Mouse (Mus musculus) kidney, postnatal 0 days (tissue): ENCODE data around the gene Trp53tg5. TPM values are rescaled to one million over a fixed set of nuclear protein-coding genes. Genes with fewer than 3 reads are reported as not detected.

Experiments used
- ATAC-seq: fragments of 200-750 bp; cut with Nextera tagmentation; replicated peaks from 2 replicates; pipeline ENCODE4 v1.8.0; 2017; ENCODE audit warnings: low read depth, moderate number of reproducible peaks, moderate TSS enrichment, moderate library complexity; ENCODE audit not compliant: low FRiP score
- DNase-seq: peaks from one replicate; pipeline ENCODE4 v3.0.0-alpha.2; 2016; ENCODE audit warnings: low spot score
- H3K27ac ChIP-seq: fragments of 300-500 bp; sonication (generic); 2 replicates; pipeline ENCODE4 v1.5.1; 2014; ENCODE audit warnings: mild to moderate bottlenecking
- H3K27me3 ChIP-seq: fragments of 300-500 bp; sonication (generic); 2 replicates; pipeline ENCODE4 v1.6.1; 2014; ENCODE audit warnings: low read length, mixed read lengths; ENCODE audit not compliant: insufficient read depth
- H3K36me3 ChIP-seq: fragments of 300-500 bp; sonication (generic); 2 replicates; pipeline ENCODE4 v1.6.1; 2014; ENCODE audit warnings: low read length, mixed read lengths; ENCODE audit not compliant: insufficient read depth
- H3K4me1 ChIP-seq: fragments of 300-500 bp; sonication (generic); replicated peaks from 2 replicates; pipeline ENCODE4 v1.6.1; 2014; ENCODE audit warnings: antibody characterized with exemption, low read length, mixed read lengths; ENCODE audit not compliant: insufficient read depth
- H3K4me2 ChIP-seq: fragments of 300-500 bp; sonication (generic); 2 replicates; pipeline ENCODE4 v1.6.1; 2014; ENCODE audit warnings: mild to moderate bottlenecking, low read length, moderate library complexity, mixed read lengths
- H3K4me3 ChIP-seq: fragments of 300-500 bp; sonication (generic); replicated peaks from 2 replicates; pipeline ENCODE4 v1.5.1; 2014; ENCODE audit warnings: low read depth, low read length
- H3K9ac ChIP-seq: fragments of 300-500 bp; sonication (generic); 2 replicates; pipeline ENCODE4 v1.6.1; 2014; ENCODE audit warnings: low read depth, low read length
- H3K9me3 ChIP-seq: fragments of 300-500 bp; sonication (generic); replicated peaks from 2 replicates; pipeline ENCODE4 v1.6.1; 2016; ENCODE audit warnings: low read length, inconsistent platforms, mixed read lengths
- CTCF ChIP-seq: IDR thresholded peaks from 2 replicates; pipeline ENCODE4 v1.5.1; 2016; ENCODE audit warnings: antibody characterized with exemption, low read depth, mild to moderate bottlenecking, moderate library complexity
- WGBS: fragments of 180-500 bp; shearing (Covaris S2); extraction: QIAGEN DNeasy Blood & Tissue Kit; methylation state at CpG from one replicate; pipeline ENCODE4 v1.1.7; 2014; 5-methylcytosine and 5-hydroxymethylcytosine counted together
- polyA plus RNA-seq: library from polyadenylated mRNA; unstranded; fragments of >200 nt; fragmentation: Nextera tagmentation; extraction: Ambion mirVana; gene quantifications from 2 replicates; pipeline ENCODE4 v1.2.1, GENCODE M21; 2015

Trp53tg5 gene
- polyA plus RNA-seq, 1 experiment from 2014 or later, result not detected

GRCm38 (mm10) chr2:164431676-164432465 is 41.7 kb downstream of the Trp53tg5 start:
- Histone ChIP-seq H3K9ac (peak overlapping the region; percentile 45; the same call in 1 of the 2 replicates), H3K27ac (peak overlapping the region; percentile 93), H3K9me3 (no peaks in the 10 kb centered on the region), H3K36me3 (peaks cover 13% of the 10 kb centered on the region; the same call in 1 of the 2 replicates), H3K27me3 (no peaks in the 10 kb centered on the region), H3K4me1 (peaks cover 62% of the 10 kb centered on the region), H3K4me3 (no peak overlapping the region), H3K4me2 (peak overlapping the region; percentile 43)
- WGBS, result 44% methylated on average over 9 of the region's 9 CpGs
- no peak for ATAC-seq
- DNase-seq, result no peak
- TF ChIP-seq CTCF, result no peak

DNA sequence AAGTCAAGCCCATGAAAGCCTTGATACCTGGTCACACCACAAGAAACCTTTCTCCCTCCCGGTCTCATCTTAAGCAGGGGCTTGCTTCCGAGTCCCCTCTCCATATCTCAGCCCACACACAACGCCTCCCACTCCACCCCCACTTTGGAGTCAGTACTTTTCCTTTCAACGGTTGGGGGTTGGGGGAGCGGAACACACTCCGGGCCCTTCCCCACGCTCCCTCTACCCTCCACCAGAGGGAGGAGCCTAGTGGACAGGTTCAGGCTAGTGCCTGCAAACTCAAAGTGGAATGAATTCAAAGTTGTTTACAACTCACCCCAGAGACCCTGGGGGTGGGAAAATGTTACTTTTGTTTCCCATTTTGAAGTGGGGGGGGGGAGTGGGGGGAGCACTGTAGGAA is 42.8 kb downstream of the Trp53tg5 start:
- 8% methylated on average over 7 of the region's 7 CpGs for WGBS
- peaks cover 52% of the 10 kb centered on the region for H3K4me1 ChIP-seq
- TF ChIP-seq CTCF, result peak; percentile 53

DNA sequence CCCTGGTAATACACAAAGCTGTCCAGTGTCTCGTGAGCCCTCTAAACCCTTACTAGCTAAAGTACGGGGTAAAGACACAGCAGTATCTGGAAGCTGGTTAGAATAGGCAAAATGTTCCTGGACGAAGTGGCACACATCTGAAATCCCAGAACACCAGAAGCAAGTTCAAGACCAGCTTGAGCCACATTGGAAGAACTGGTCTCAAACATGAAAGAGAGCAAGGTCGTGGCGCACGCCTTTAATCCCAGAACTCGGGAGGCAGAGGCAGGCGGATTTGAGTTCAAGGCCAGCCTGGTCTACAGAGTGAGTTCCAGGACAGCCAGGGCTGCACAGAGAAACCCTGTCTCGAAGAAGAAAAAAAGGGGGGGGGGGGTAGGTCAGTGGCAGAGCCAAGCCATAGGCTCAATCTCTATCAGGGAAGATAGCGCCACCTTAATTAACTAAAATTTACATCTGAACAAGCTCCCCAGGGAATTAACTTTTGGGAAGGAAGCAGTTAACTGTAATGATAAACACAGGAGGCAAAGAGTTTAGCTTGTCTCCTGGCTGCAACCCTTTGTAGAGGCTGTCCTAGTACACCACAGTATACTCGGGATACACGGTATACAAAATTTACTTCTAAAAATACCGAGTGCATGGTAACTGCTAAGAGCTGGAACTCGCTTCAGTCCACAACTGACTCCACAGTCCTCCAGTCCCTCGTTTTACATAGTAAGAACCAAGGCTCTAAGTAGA is 43.5 kb downstream of the Trp53tg5 start:
- H3K4me1 ChIP-seq, result peaks cover 45% of the 10 kb centered on the region
- H3K9ac ChIP-seq, result no peak overlapping the region
- DNase-seq (no peak), ATAC-seq (no peak)
- 57% methylated on average over 15 of the region's 15 CpGs for WGBS
- peaks cover 21% of the 10 kb centered on the region; the same call in 1 of the 2 replicates for H3K36me3 ChIP-seq
- no peak overlapping the region for H3K4me2 ChIP-seq
- H3K27ac ChIP-seq, result peak overlapping the region; percentile 93; the same call in 1 of the 2 replicates
- TF ChIP-seq CTCF, result no peak
- H3K4me3 ChIP-seq, result no peak overlapping the region
- no peaks in the 10 kb centered on the region for H3K27me3 ChIP-seq
- no peaks in the 10 kb centered on the region for H3K9me3 ChIP-seq

More for the DNA sequence above, 42.8 kb downstream of the Trp53tg5 start:
- H3K27me3 ChIP-seq, result no peaks in the 10 kb centered on the region
- peak overlapping the region; percentile 38 for H3K4me2 ChIP-seq
- H3K36me3 ChIP-seq, result peaks cover 17% of the 10 kb centered on the region; the same call in 1 of the 2 replicates
- DNase-seq (no peak), ATAC-seq (peak; percentile 56; the same call in 1 of the 2 replicates)
- no peak overlapping the region for H3K4me3 ChIP-seq
- no peaks in the 10 kb centered on the region for H3K9me3 ChIP-seq
- peak overlapping the region; percentile 93 for H3K27ac ChIP-seq
- H3K9ac ChIP-seq, result 0 out of 2 replicates have a peak overlapping the region, but pooled peaks have one; percentile 35

DNA sequence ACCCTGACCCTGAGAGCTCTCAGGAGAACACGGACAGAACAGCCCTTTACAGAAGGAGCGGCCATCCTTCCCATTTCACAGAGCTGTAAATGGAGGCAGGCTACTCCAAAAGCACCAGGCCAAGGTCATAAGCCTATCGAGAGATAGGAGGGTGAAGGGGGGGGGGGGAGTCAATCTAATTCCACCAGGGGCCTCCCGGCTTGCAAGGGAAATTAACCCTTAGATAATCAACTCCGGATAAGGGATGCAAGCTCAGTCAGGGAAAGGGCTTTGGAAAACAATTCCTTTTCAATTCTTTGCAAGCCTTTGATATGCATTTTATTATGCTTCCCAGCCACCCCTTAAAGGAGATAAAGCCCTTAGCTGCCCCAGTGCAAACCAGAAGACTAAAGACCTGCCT is 45.1 kb downstream of the Trp53tg5 start:
- H3K27me3 ChIP-seq, result no peaks in the 10 kb centered on the region
- no peak for ATAC-seq
- H3K27ac ChIP-seq, result no peak overlapping the region
- no peak for DNase-seq
- TF ChIP-seq CTCF, result no peak
- H3K36me3 ChIP-seq, result peaks cover 32% of the 10 kb centered on the region
- no peak overlapping the region for H3K4me3 ChIP-seq
- peaks cover 31% of the 10 kb centered on the region for H3K4me1 ChIP-seq
- H3K9ac ChIP-seq, result no peak overlapping the region
- WGBS, result 35% methylated on average over 5 of the region's 5 CpGs
- no peaks in the 10 kb centered on the region for H3K9me3 ChIP-seq
- no peak overlapping the region for H3K4me2 ChIP-seq

GRCm38 (mm10) chr2:164426952-164427351 is 46.6 kb downstream of the Trp53tg5 start:
- no peak for DNase-seq
- H3K4me3 ChIP-seq, result no peak overlapping the region
- no peak for ATAC-seq
- no peak overlapping the region for H3K27ac ChIP-seq
- no peak for TF ChIP-seq CTCF
- H3K9me3 ChIP-seq, result no peaks in the 10 kb centered on the region
- H3K4me2 ChIP-seq, result no peak overlapping the region
- H3K27me3 ChIP-seq, result no peaks in the 10 kb centered on the region
- H3K4me1 ChIP-seq, result peaks cover 16% of the 10 kb centered on the region
- H3K9ac ChIP-seq, result no peak overlapping the region
- whole genome bisulfite sequencing, result 63% methylated on average over 5 of the region's 5 CpGs
- peaks cover 40% of the 10 kb centered on the region for H3K36me3 ChIP-seq

GRCm38 (mm10) chr2:164426121-164426520 is 47.4 kb downstream of the Trp53tg5 start:
- Histone ChIP-seq H3K27me3 (no peaks in the 10 kb centered on the region), H3K4me2 (no peak overlapping the region), H3K9me3 (no peaks in the 10 kb centered on the region), H3K9ac (no peak overlapping the region), H3K27ac (no peak overlapping the region), H3K4me3 (no peak overlapping the region), H3K36me3 (peaks cover 40% of the 10 kb centered on the region), H3K4me1 (peaks cover 9% of the 10 kb centered on the region)
- no peak for DNase-seq
- no peak for TF ChIP-seq CTCF
- 28% methylated on average over 12 of the region's 12 CpGs for WGBS
- no peak for ATAC-seq
